8 mouse cellular contexts compared by ENCODE assay signal in the genomic region with DNA sequence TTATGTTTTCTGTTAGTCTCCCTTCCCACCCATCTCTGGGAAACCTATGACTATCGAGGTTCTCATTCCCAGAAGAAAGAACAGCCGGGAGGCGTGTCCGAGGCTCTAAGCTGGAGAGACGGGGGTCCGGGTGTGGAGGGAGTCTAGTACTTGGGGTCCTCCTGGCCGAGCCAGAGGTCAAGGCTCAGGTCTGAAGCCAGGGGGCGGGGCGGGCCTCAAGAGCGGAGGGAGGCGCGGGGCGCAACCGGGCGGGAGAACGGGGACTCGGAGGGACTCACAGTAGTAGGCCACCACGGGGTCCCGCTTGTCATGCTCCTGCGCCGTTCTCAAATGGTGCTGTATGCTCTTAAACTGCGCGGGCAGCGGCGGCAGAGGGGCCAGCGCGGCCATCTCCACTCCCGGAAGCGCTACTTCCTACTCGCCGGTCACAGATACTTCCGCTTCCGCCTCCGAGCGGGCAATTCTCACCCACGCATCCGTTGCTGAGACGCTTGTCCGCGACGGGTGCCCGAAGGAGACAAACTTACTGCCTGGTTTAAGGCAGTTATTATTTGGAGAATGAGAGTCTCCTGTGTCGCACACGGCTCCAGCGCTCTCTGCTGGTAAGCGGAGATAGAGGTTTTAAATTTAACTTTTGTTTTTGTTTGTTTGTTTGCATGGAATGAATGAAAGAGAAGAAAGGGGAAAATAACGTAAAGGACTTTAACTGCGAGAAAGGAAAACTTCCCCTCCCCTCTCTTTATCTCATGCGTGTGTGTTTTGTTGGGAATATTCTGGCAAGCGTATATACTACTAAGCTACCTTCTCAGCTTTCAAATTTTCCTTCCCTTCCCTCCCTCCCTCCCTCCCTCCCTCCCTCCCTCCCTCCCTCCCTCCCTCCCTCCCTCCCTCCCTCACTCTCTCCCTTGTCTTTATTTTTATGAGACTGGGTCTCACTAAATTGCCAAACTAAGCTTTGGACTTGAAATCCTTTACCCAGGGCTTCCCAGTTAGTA. TPM values are rescaled to one million over a fixed set of nuclear protein-coding genes. Genes with fewer than 3 reads are reported as not detected.
A peak's percentile ranks its signal among the peaks of the same experiment; 100 is the strongest.
DNase-seq lines count a peak whose midpoint lies in the region; ATAC-seq lines count a peak whose summit lies in the region.

Vta1 (minus strand) TSS at position 489 of the 995 bp plus-strand sequence.
Nmbr (plus strand) TSS at position 520 of the 995 bp plus-strand sequence.

- peak; percentile 98 to 99 for ATAC-seq in hematopoietic stem cell, adult 5-6 weeks (replicated peaks in 1 of 2; ENCODE audit: insufficient read depth in 1 of 2, low FRiP score in 2 of 2, low TSS enrichment in 1 of 2, low read depth in 1 of 2, poor library complexity in 2 of 2, severe bottlenecking in 2 of 2)
- ATAC-seq in lung, embryonic 16.5 days (ENCODE audit: low read depth) = peak; percentile 98

- no peaks in the 10 kb centered on the region for H3K27me3 ChIP-seq in lung, embryonic 16.5 days (ENCODE audit: control insufficient read depth, insufficient read depth, low read depth, low read length)

- H3K36me3 ChIP-seq in lung, embryonic 16.5 days (ENCODE audit: control insufficient read depth, insufficient read depth, low read length) = no peaks in the 10 kb centered on the region

- peaks cover 12% of the 10 kb centered on the region for H3K4me1 ChIP-seq in lung, embryonic 16.5 days (replicated peaks; ENCODE audit: control insufficient read depth, insufficient read depth, low read length)

- peak within 1 kb of the TSS; percentile 72 for H3K27ac ChIP-seq in lung, embryonic 16.5 days (ENCODE audit: low read length)

- H3K4me2 ChIP-seq in lung, embryonic 16.5 days (ENCODE audit: low read depth, low read length) = peak within 1 kb of the TSS; percentile 70

- H3K9me3 ChIP-seq in lung, embryonic 16.5 days (ENCODE audit: control insufficient read depth, low read length) = no peaks in the 10 kb centered on the region

- peak; percentile 85 for DNase-seq in MEL-GATA-1-ER (ENCODE audit: extremely low read depth, low read depth)
- peak; percentile 98 for DNase-seq in cerebellum, adult 8-10 months
- DNase-seq in forelimb bud, embryonic 11.5 days (ENCODE audit: low read depth, low spot score) = peak; percentile 93
- DNase-seq in layer of hippocampus, adult 9-10 months (ENCODE audit: low spot score) = peak; percentile 97
- peak; percentile 94 for DNase-seq in ovary, postnatal 10 days (ENCODE audit: low spot score)
- DNase-seq in thymus, postnatal 10 days (ENCODE audit: low spot score in 2 of 2) = peak; percentile 94

- under 1% methylated on average over 50 of the region's 50 CpGs for WGBS in lung, embryonic 16.5 days

- peak within 1 kb of the TSS; percentile 97 for H3K4me3 ChIP-seq in lung, embryonic 16.5 days (ENCODE audit: low read length)

- peak within 1 kb of the TSS; percentile 90 for H3K9ac ChIP-seq in lung, embryonic 16.5 days (ENCODE audit: low read length)

RNA-seq across cellular contexts. Expression of gene Vta1, which starts in this region (rescaled TPM):
- total RNA-seq in hematopoietic stem cell, adult 5-6 weeks (2017) = 60.4 and 75.2 TPM in 2 replicates
- 95.8 and 98.1 TPM in 2 replicates for polyA plus RNA-seq in lung, embryonic 16.5 days (2015; fragmentation: Nextera tagmentation; extraction: Ambion mirVana)

RNA-seq across cellular contexts. Expression of gene Nmbr, which starts in this region (rescaled TPM):
- total RNA-seq in hematopoietic stem cell, adult 5-6 weeks (2017) = 1.0 TPM in 1 of 2 replicates, not detected in the other
- 0.13 and 0.64 TPM in 2 replicates for polyA plus RNA-seq in lung, embryonic 16.5 days (2015; fragmentation: Nextera tagmentation; extraction: Ambion mirVana)

Comparison
In these comparisons a context has a peak if more than half of its experiments do, and no peak if none do; other contexts are left out.
1. Peak in every context shown above with its lines: DNase-seq, ATAC-seq, H3K4me3 ChIP-seq and H3K27ac ChIP-seq.